Mouse (Mus musculus) heart, postnatal 0 days (tissue): Measurements from ENCODE around the gene Antxr2. TPM values are rescaled to one million over a fixed set of nuclear protein-coding genes. Genes with fewer than 3 reads are reported as not detected.

Source experiments
- ATAC-seq: fragments of 200-750 bp; cut with Nextera tagmentation; 2 replicates; pipeline ENCODE4 v1.8.0; 2017; ENCODE audit warnings: low read depth, moderate number of reproducible peaks, moderate library complexity; ENCODE audit not compliant: insufficient read depth
- DNase-seq: peaks from one replicate; pipeline ENCODE4 v3.0.0-alpha.2; 2016; ENCODE audit warnings: low spot score
- H3K27ac ChIP-seq: fragments of 300-500 bp; sonication (generic); 2 replicates; pipeline ENCODE4 v1.5.1; 2014; ENCODE audit warnings: low read depth, mild to moderate bottlenecking
- H3K27me3 ChIP-seq: fragments of 300-500 bp; sonication (generic); 2 replicates; pipeline ENCODE4 v1.6.1; 2014; ENCODE audit warnings: low read length, mixed read lengths; ENCODE audit not compliant: control insufficient read depth, insufficient read depth
- H3K36me3 ChIP-seq: fragments of 300-500 bp; sonication (generic); replicated peaks from 2 replicates; pipeline ENCODE4 v1.6.1; 2014; ENCODE audit warnings: low read length, mixed read lengths; ENCODE audit not compliant: control insufficient read depth, insufficient read depth
- H3K4me1 ChIP-seq: fragments of 300-500 bp; sonication (generic); 2 replicates; pipeline ENCODE4 v1.6.1; 2014; ENCODE audit warnings: antibody characterized with exemption; ENCODE audit not compliant: control insufficient read depth, insufficient read depth
- H3K4me2 ChIP-seq: fragments of 300-500 bp; sonication (generic); 2 replicates; pipeline ENCODE4 v1.6.1; 2014; ENCODE audit warnings: low read depth, mild to moderate bottlenecking, low read length, moderate library complexity
- H3K4me3 ChIP-seq: fragments of 300-500 bp; sonication (generic); 2 replicates; pipeline ENCODE4 v1.5.1; 2014; ENCODE audit warnings: low read depth, low read length
- H3K9ac ChIP-seq: fragments of 300-500 bp; sonication (generic); replicated peaks from 2 replicates; pipeline ENCODE4 v1.6.1; 2014; ENCODE audit warnings: low read depth, low read length, mixed read lengths
- H3K9me3 ChIP-seq: fragments of 300-500 bp; sonication (generic); replicated peaks from 2 replicates; pipeline ENCODE4 v1.6.1; 2016; ENCODE audit warnings: low read length; ENCODE audit not compliant: control insufficient read depth
- CTCF ChIP-seq: IDR thresholded peaks from 2 replicates; pipeline ENCODE4 v1.5.1; 2016; ENCODE audit warnings: antibody characterized with exemption, control low read depth, low read depth
- EP300 ChIP-seq: IDR thresholded peaks from 2 replicates; pipeline ENCODE4 v1.6.1; 2016; ENCODE audit warnings: antibody characterized with exemption, low read depth
- WGBS: fragments of 180-500 bp; shearing (Covaris S2); extraction: QIAGEN DNeasy Blood & Tissue Kit; methylation state at CpG from one replicate; pipeline ENCODE4 v1.1.7; 2014; 5-methylcytosine and 5-hydroxymethylcytosine counted together
- polyA plus RNA-seq: library from polyadenylated mRNA; unstranded; fragments of >200 nt; fragmentation: Nextera tagmentation; extraction: Ambion mirVana; gene quantifications from 2 replicates; pipeline ENCODE4 v1.2.1, GENCODE M21; 2015
- total RNA-seq: library from RNA; depleted of rRNA; stranded (reverse); fragments of >200 nt; gene quantifications from 2 replicates; pipeline ENCODE4 v1.2.3, GENCODE M21; 2014; ENCODE audit warnings: low replicate concordance

Antxr2 gene
- total and polyA plus RNA-seq, 2 experiments from 2014 or later: 48.6 to 78.7 TPM

DNA sequence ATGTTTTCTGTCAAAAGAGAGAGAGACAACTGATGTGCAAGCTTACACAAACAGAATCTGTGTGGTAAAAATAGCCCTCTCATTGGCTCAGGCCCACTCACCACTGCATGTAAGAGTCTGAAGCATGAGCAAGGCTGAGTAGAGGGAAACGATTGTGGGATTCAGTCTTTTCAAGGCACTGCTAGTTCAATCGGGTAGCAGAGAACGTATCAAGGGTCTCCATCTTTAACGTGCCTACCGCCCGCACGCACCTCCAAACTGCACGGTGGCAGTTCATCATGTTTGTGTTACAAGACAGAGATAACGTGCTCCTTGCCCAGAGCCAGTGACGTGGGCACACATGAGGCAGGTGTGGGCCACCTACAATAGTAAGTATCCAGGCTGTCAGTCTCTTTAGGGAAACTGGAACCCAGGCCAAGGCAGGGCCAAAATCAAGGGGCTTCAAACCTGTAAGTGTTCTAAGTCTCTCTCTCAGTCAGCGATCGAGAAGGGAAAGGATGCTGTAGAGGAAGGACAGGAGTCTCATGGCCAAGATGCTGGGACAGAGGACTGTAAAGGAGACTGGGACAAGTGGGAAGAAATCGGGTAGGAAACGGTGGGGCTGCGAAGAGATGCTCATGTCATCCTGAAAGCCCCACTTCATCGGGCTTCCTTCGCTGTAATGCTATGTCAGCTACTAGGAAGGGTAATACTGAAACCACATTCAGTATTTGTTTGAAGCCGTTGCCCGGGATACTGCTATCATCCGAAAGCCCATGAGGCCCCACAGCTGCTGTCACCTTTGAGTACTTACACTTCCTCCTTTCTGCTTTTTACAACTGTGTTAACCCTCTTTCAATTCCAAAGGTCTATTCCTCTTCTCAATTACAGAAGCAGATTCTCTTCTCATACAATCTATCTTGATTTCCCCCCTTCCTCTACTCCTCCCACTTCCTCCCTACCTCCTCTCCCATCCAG is 14.3 kb downstream of the Antxr2 start:
- Histone ChIP-seq H3K27ac (peak overlapping the region; percentile 69), H3K4me2 (peak overlapping the region; percentile 19; the same call in 1 of the 2 replicates), H3K27me3 (no peaks in the 10 kb centered on the region), H3K4me1 (peaks cover 23% of the 10 kb centered on the region), H3K36me3 (peaks cover 26% of the 10 kb centered on the region), H3K9ac (no peak overlapping the region), H3K9me3 (no peaks in the 10 kb centered on the region), H3K4me3 (no peak overlapping the region)
- WGBS: 51% methylated on average over 20 of the region's 20 CpGs
- DNase-seq: peak; percentile 58
- peak; percentile 77 for ATAC-seq
- TF ChIP-seq EP300 (no peak), CTCF (no peak)

- Histone ChIP-seq H3K27me3 (no peaks in the 10 kb centered on the region), H3K4me2 (no peak overlapping the region), H3K4me1 (no peaks in the 10 kb centered on the region), H3K4me3 (no peak overlapping the region), H3K9me3 (no peaks in the 10 kb centered on the region), H3K9ac (no peak overlapping the region), H3K36me3 (peaks cover 41% of the 10 kb centered on the region), H3K27ac (no peak overlapping the region)
- ATAC-seq: no peak
- DNase-seq: no peak
- WGBS: 95% methylated on average over 8 of the region's 8 CpGs
- TF ChIP-seq CTCF: no peak
- TF ChIP-seq EP300: no peak
These were observed 25.1 kb downstream of the Antxr2 start for GRCm38 (mm10) chr5:98005751-98006150.

DNA sequence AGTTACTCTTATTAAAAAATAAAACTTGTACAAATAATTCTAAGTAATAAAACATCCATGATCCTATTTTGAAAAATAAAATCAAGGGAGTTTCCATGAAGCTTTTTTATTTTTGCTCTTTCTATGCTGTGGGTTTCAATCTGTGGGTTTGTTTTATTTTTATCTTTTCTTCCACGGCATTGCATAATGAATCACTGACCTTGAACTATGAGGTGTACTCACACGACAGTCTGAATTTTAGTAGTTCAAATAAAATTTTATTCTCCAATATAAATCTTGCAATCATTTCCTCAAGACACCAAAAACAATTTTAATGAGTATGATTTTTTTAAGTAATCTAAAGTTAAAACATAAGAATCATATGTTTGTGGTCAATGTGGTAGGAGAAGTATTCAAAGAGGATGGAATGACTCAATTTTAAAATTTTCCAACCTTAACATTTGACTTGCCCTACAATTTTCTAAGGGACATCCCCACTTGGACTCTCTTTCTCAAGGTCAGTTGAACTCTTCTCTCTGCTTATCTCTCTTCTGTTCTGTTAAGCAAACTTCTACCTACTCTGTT is 31.5 kb downstream of the Antxr2 start:
- Histone ChIP-seq H3K4me2 (no peak overlapping the region), H3K9ac (no peak overlapping the region), H3K9me3 (no peaks in the 10 kb centered on the region), H3K4me3 (no peak overlapping the region), H3K27ac (no peak overlapping the region), H3K36me3 (peaks cover 38% of the 10 kb centered on the region), H3K27me3 (no peaks in the 10 kb centered on the region), H3K4me1 (no peaks in the 10 kb centered on the region)
- TF ChIP-seq EP300: no peak
- TF ChIP-seq CTCF: no peak
- DNase-seq: no peak
- ATAC-seq: no peak
- WGBS: 38% methylated on average over 2 of the region's 2 CpGs

- Histone ChIP-seq H3K36me3 (peaks cover 15% of the 10 kb centered on the region), H3K9ac (no peak overlapping the region), H3K27me3 (no peaks in the 10 kb centered on the region), H3K4me2 (no peak overlapping the region), H3K4me3 (no peak overlapping the region), H3K9me3 (no peaks in the 10 kb centered on the region), H3K4me1 (no peaks in the 10 kb centered on the region), H3K27ac (0 out of 2 replicates have a peak overlapping the region, but pooled peaks have one; percentile 53)
- 67% methylated on average over 6 of the region's 6 CpGs for WGBS
- ATAC-seq (no peak), DNase-seq (no peak)
- TF ChIP-seq EP300: no peak
- no peak for TF ChIP-seq CTCF
These were observed 34.2 kb downstream of the Antxr2 start for GRCm38 (mm10) chr5:97996500-97997176.

GRCm38 (mm10) chr5:97995881-97996280 is 35.0 kb downstream of the Antxr2 start:
- TF ChIP-seq CTCF (no peak), EP300 (no peak)
- DNase-seq (no peak), ATAC-seq (peak; percentile 47; the same call in 1 of the 2 replicates)
- no peaks in the 10 kb centered on the region for H3K27me3 ChIP-seq
- no peaks in the 10 kb centered on the region for H3K4me1 ChIP-seq
- H3K4me2 ChIP-seq: no peak overlapping the region
- H3K9ac ChIP-seq: no peak overlapping the region
- no peak overlapping the region for H3K4me3 ChIP-seq
- H3K27ac ChIP-seq: peak overlapping the region; percentile 53; the same call in 1 of the 2 replicates
- H3K36me3 ChIP-seq: peaks cover 10% of the 10 kb centered on the region
- no peaks in the 10 kb centered on the region for H3K9me3 ChIP-seq
- WGBS: 60% methylated on average over 4 of the region's 4 CpGs
